Mouse (Mus musculus) layer of hippocampus, adult 8-10 months (tissue): ENCODE data around the gene Lhx5. TPM values are rescaled to one million over a fixed set of nuclear protein-coding genes. Genes with fewer than 3 reads are reported as not detected.

Experiments
- DNase-seq, 2 experiments: peaks; one replicate each; pipeline ENCODE4 v3.0.0; 2022; ENCODE audit warnings: low spot score in 2 of 2
- total RNA-seq, 4 experiments: library from RNA; stranded (reverse); gene quantifications; 2 replicates each; pipeline ENCODE4 v1.2.4; 2022

Lhx5 gene
- total RNA-seq, 4 experiments from 2014 or later, result 0.10 to 0.11 TPM; not detected in 2

DNA sequence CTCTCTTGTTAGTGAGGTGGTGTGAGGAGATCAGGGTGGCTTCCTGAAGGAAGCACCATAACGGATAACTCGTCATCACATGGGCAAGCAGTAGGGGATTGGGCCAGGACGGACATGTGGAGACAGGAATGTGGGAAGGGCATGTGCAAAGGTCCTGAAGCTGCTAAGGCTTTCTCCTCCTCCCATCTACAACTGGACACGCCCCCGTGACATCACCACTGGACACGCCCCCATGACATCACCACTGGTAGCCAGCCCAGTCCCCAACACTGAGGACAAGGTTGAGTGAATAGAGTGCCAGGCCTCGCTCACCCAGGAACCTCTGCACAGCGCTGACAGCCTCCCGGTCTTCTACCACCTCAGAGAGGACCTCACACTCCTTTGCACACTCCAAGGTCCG, 27.6 kb downstream of the Lhx5 start:
- no peak for DNase-seq

DNA sequence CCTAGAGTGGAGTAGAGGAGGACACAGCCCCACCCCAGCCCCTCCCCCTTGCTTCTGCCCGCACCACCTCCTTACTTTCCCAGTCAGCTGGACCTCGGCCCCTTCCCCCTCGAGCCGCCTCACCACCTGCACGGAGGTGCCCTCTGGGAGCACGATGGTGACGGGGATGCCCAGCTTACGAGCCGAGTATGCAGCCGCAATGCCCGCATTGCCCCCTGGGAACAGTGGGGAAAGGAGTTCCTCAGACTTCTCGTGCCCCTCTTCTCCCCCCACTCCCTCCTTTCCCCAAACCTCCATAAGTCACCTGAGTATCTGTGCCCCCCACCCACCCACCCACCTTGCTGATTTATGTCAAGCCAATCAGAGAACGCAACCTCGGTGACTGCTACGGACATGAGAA, 30.4 kb downstream of the Lhx5 start:
- no peak for DNase-seq

DNA sequence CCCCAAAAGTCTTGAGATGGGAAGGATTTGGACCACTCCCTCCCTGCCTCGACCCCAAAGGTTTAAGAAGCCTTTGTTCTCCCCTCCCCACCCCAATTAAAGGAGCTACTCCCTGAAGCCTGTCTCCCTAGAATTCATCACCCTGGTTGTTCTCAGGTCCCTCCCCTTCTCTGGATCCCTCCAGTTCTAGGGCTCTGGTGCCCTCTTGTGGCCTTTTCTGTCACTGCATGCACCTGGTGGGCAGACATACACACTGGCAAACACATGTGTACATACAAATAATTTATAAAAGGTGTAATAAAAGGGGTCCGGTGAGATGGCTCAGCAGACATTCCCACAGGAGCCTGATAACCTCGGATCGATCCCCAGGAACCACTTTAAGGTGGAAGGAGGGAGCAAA, 32.8 kb downstream of the Lhx5 start:
- no peak for DNase-seq

DNA sequence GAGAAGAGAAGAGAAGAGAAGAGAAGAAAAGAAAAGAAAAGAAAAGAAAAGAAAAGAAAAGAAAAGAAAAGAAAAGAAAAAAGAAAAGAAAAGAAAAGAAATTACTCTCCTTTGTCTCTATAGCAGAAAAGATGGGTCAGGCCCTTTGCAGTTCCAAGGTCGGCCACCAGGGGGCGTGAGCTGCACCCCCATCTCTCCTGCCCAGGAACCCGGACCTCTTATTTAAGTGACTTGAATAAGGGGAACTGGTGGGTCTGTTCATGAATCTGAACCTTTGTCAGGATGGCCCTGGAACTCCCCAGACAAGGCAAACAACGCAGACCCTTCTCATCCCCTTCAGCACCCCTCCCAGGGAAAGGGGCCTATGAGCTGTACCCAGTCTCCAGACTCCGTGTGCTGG, 33.6 kb downstream of the Lhx5 start:
- no peak for DNase-seq

DNA sequence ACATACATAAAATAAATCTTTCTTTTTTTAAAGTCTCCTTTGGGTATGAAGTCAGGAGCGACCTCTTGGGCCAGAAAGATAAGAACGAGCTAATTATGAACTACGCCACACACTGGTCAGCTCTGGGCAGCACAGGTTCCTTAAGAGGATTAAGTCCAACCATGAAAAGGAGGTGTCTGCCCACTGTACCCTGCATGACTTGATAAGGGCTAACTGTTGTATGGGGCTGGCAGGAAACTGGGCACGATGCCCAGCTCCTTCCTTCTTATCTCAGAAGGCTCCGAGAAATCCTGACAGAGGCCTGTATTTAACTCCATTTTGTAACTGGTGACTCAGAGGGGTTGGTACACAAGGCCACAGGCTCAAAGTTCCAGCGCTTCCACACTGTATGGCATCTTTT, 34.4 kb downstream of the Lhx5 start:
- DNase-seq, result no peak

DNA sequence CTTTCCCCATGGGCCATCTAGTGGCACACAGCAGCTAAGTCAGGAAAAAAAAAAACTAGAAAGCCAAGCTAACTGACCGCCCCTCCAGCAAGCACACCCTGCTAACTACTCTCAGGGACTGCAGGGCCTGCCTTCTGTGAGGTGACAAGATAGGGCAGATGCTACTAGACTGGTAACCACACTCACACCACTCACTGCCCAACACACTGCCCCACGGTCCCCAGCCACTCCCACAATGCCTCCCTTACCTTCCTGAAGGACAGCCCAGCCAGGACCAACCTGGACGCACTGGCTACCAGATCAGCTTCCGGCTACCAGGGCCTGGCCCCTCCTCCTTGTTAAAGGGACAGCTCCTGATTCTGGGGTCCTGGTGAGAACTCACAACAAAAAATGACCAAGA, 35.5 kb downstream of the Lhx5 start:
- DNase-seq, result no peak

DNA sequence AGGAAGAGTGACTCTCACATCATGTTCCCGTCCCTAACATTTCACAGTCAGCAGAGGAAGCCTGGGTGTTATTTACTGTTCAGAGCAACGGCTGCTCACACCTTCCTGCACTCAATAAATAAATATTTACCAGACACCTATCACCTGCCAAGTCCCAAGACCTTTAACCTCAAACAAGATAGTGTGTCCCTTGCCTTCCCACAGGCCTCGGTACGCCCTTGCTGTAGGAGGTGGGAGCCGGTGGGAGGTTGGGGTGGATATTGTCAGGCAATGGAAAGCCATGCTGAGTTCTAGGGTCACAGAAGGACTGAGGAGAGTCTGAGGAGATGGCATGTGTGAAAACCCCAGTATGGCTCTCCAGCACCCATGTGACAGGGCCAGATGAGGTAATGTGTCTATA, 36.8 kb downstream of the Lhx5 start:
- no peak for DNase-seq

DNA sequence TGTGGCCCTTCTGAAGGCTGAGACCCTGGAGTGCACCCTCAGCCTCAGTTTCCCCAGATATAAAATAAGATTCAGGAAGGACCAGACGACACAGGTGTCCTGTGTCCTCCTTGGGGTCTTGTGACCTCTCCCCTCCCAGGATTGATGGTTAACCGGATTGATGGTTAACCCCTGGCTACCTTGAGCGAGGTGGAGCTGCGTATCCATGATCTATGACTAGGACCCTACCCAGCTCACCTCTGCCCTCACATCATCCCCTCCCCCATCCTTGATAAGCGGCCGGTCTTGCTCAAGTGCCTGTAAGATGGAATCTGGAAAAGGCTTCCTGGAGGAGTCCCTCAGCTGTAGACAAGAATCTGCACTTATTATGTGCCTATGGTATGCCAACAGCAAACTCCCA, 37.3 kb downstream of the Lhx5 start:
- DNase-seq, result no peak

DNA sequence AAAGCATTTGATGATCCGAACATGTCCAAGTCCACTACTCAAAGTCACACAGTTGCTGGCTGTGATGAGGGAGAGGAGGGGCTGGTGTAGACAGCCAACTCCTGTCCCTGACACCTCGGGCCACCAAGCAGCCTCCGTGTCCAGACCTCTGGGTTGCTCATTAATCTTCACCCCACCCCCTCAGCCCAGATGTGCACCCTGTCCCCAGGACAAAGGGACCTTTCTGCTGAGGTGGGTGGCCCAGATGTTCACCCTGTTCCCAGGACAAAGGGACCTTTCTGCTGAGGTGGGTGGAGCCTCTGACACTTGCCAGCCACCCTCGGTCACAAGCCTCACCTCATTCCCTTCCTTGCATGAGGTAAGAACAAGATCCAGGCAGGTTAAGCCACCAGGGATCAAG, 40.0 kb downstream of the Lhx5 start:
- DNase-seq, result no peak

DNA sequence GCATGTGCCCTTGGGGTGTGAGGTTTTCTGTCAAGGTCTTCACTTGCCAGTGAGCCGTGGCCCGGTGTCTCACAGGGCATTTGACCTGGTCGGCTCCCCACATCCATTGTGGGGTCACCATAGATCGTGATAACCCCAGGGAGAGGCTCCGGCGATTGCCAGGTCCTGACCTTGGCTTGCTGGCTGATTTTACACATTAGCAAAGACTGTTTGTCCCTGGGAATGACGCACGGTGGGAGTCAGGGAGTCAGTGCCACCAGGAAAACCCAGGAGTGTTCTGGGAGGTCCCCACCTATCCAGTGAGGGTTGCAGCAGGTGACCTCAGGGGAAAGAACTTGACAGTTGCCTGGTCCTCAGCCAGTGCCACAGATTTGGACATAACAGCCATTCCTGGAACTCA, 41.3 kb downstream of the Lhx5 start, which contains the start of gene Sdsl:
Gene Sdsl (minus strand): TSS at position 41 of the 400 bp plus-strand sequence.
- DNase-seq, result no peak

DNA sequence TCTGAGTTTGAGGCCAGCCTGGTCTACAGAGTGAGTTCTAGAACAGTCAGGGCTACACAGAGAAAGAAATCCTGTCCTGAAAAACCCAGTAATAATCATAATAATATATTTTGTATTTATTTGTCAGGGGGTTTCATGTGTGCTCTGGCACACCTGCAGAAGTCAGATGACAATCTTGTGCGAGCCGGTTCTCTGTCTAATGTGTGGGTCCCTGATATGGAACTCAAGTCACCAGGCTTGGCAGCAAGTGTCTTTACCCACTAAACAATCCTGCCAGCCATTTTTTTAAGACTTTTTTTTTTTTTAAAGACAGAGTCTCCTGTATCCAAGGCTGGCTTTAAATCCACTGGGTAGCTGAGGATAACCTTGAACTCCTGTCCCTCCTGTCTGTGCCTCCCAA, 41.9 kb downstream of the Lhx5 start:
- DNase-seq, result no peak

DNA sequence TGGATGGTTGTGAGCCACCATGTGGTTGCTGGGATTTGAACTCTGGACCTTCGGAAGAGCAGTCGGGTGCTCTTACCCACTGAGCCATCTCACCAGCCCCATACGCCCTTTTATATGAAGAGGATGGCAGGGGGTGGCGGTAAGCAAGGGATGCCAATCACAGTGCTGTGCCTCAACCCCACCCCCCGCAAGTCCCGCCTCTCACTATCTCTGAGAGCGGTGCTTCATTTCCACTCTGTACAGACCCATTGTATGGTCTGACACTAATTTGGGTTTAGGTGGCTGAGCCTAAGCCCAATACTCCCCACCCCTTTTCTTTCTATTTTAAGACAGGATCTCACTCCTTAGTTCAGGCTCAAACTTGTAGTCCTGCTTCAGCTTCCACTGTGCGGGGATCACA, 44.4 kb downstream of the Lhx5 start:
- DNase-seq, result no peak

DNA sequence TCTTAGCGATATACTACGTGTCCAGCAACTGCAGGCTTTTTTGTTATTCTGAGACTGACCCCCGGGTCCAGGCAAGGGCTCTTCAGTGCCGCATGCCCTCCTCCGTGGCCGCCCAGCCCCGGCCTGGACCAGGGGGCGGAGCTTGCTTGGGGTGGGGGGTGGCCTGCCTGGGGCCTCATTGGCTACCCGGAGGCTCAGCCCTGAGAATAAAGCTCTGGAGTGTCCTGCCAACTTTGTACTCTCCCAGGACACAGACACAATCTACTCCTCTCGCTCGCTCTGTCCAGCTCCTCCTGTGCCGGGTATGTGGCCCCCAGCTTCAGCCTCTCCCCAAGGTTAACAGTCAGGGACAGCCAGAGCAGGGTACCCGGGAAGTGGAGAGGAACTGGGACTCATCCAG, 44.8 kb downstream of the Lhx5 start, which contains the start of gene Sds:
Gene Sds (plus strand): TSS at position 231 of the 400 bp plus-strand sequence.
- DNase-seq, result no peak

DNA sequence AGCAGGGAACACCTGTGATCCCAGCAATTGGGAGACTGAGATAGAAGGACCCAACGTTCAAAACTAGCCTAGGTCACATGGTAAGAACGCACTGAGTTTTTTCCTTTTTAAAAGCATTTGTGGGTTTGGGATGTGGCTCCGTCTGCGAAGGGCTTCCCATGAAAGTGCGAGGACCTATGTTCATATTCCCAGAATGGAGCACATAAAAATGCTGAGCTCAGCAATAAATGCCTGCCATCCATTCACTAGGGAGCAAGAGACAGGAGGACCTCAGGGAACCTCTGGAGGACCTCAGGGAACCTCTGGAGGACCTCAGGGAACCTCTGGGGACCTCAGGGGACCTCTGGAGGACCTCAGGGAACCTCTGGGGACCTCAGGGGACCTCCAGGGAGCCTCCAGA, 46.5 kb downstream of the Lhx5 start:
- DNase-seq, result no peak

DNA sequence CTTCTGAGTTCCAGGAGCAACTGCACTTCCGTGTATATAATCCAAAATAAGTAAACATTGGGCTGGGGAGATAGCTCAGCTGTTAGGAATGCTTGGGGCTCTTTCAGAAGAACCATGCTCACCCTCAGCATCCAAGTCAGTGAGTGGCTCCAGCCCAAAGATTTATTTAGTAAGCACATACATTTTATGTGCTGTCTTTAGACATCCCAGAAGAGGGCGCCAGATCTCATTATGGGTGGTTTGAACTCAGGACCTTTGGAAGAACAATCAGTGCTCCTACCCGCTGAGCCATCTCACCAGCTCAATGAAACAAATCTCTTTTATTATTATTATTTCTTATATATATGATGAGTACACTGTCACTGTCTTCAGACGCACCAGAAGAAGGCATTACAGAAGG, 48.0 kb downstream of the Lhx5 start:
- no peak for DNase-seq

DNA sequence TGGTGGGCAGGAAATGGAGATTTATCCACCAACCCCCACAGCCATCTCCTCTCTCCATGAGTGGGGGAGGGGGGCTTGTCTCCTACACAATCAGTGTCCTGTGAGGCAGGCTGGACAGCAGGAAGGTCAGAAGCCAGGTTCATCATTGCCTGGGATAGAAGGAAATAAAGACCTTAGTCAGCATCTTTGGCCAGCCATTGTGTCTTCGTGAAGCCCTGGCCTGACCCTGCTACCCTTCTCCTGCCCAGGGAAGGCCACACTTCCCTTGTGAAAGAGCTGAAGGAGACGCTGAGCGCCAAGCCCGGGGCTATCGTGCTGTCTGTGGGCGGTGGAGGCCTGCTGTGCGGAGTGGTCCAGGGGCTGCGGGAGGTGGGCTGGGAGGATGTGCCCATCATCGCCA, 49.7 kb downstream of the Lhx5 start:
- no peak for DNase-seq

DNA sequence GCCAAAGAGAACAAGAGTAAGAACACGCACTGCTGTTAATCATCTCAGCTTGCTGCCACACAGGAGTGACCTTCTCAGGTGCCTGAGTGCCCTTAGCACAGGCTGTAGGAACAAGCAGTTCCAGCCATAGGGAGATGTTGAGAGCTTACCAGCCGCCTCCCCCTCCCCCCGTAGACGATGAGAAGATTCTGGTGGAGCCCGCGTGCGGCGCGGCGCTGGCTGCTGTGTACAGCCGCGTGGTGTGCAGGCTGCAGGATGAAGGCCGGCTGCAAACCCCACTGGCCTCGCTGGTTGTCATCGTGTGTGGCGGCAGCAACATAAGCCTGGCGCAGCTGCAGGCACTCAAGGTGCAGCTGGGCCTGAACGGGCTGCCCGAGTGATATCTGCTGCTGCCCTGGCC, 51.9 kb downstream of the Lhx5 start:
- DNase-seq, result no peak

DNA sequence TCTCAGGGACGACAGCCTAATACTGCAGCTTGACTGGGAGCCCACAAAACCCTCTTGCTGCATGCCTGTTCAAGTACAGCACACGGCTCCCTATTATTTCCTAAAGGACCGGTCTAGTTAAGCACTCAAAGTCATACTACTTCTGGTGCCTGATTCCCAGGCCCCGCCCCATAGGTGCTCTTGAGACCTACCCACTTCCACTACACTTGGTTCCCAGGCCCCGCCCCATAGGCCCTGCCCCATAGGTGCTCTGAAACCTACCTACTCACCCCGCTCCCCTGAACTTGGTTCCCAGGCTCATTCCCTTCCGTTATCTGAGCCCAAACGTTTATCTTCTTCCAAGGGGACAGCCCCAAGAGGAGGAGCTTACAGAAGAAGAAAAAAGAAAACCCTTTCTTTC, 56.3 kb downstream of the Lhx5 start:
- no peak for DNase-seq

DNA sequence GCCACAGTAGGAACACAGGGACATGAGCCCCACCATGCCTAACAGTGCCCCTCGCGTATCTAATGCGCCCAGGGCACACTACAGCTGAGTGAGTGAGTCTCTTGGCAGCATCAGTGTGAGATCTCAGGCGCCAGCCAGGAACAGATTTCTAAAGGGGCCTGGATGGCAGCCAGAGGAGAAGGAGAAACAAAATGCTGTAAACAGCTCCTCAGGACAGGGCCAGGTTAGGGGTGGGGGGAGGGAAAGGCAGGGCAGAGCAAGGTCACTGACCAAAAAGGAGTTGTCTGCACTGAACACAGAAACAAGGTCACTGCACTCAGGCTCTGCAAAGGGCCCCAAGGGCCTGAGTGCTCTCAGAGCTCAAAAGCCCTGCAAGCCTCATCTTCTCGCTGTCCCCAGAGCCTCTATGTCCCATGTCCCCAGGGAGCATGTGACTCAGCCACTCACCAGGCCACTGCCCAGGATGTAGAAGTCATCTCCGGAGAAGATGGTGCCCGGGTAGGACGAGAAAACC, 59.2 kb downstream of the Lhx5 start:
- peak in 1 of 2 experiments; percentile 68 for DNase-seq

Other genes with a start within 250 kb of the Lhx5 start
- gene Sdsl, start 41.1 kb downstream of the Lhx5 start, total RNA-seq, result 10 to 100 TPM in 3 of 4 experiments, 1 to 10 TPM in 1; 7.5 to 11.6 (median 10.6) TPM
- gene Sds, start 44.8 kb downstream of the Lhx5 start, total RNA-seq, result under 1 TPM in 2 of 4 experiments, not detected in 2; 0.82 to 0.91 TPM
- gene Plbd2, start 71.9 kb downstream of the Lhx5 start, total RNA-seq, result 10 to 100 TPM; 57.9 to 76.5 (median 66.5) TPM
- gene Slc8b1, start 79.5 kb downstream of the Lhx5 start, total RNA-seq, result 10 to 100 TPM in 1 of 4 experiments, 1 to 10 TPM in 3; 9.6 to 10.8 (median 9.8) TPM
- 10 to 100 TPM; 38.2 to 43.8 (median 41.1) TPM for gene Tpcn1, start 157.0 kb downstream of the Lhx5 start, total RNA-seq
- 1 to 10 TPM; 1.2 to 1.6 (median 1.5) TPM for gene Iqcd, start 157.3 kb downstream of the Lhx5 start, total RNA-seq
- gene Rita1, start 180.9 kb downstream of the Lhx5 start, total RNA-seq, result 10 to 100 TPM; 22.1 to 27.3 (median 24.7) TPM
- gene Ddx54, start 181.0 kb downstream of the Lhx5 start, total RNA-seq, result 10 to 100 TPM; 32.8 to 37.1 (median 35.7) TPM
- gene Cfap73, start 202.5 kb downstream of the Lhx5 start, total RNA-seq, result under 1 TPM in 2 of 4 experiments, not detected in 2; 0.50 to 0.56 TPM
- 100 to 1,000 TPM in 2 of 4 experiments, 10 to 100 TPM in 2; 84.4 to 112 (median 96.9) TPM for gene Rasal1, start 217.1 kb downstream of the Lhx5 start, total RNA-seq